Mouse (Mus musculus) myocyte (in vitro differentiated cells): ENCODE data around the gene Me3.

Experiments
- CEBPB ChIP-seq: IDR thresholded peaks from 2 replicates; pipeline ENCODE4 v1.6.1; 2011; ENCODE audit warnings: mild to moderate bottlenecking, moderate library complexity; ENCODE audit not compliant: poor library complexity, insufficient read depth, severe bottlenecking
- E2F4 ChIP-seq: IDR thresholded peaks from one replicate; pipeline ENCODE4 v1.6.1; 2011; ENCODE audit warnings: mild to moderate bottlenecking, control low read depth, moderate library complexity; ENCODE audit not compliant: insufficient read depth
- MAX ChIP-seq: IDR thresholded peaks from one replicate; pipeline ENCODE4 v1.6.1; 2011; ENCODE audit warnings: low read depth, mild to moderate bottlenecking, control low read depth
- MYOD1 ChIP-seq, 3 experiments: IDR thresholded peaks; one replicate each; pipeline ENCODE4 v1.6.1; 2011; ENCODE audit warnings: control low read depth in 2 of 3, low read depth in 2 of 3, mild to moderate bottlenecking in 2 of 3, moderate library complexity in 1 of 3; ENCODE audit not compliant: insufficient read length in 2 of 3, control insufficient read depth in 1 of 3
- MYOG ChIP-seq, 3 experiments: IDR thresholded peaks; one replicate each; pipeline ENCODE4 v1.6.1; 2011; ENCODE audit warnings: control low read depth in 2 of 3, low read depth in 2 of 3, mild to moderate bottlenecking in 2 of 3; ENCODE audit not compliant: insufficient read length in 2 of 3, control insufficient read depth in 1 of 3, insufficient read depth in 1 of 3
- POLR2A ChIP-seq: IDR thresholded peaks from one replicate; pipeline ENCODE4 v1.6.1; 2011; ENCODE audit warnings: low read depth, mild to moderate bottlenecking, control low read depth, moderate library complexity; ENCODE audit not compliant: insufficient read length
- POLR2AphosphoS2 ChIP-seq: IDR thresholded peaks from one replicate; pipeline ENCODE4 v1.6.1; 2011; ENCODE audit warnings: low read depth, control low read depth; ENCODE audit not compliant: insufficient read length
- REST ChIP-seq: IDR thresholded peaks from one replicate; pipeline ENCODE4 v1.6.1; 2011; ENCODE audit warnings: mild to moderate bottlenecking, control low read depth, moderate library complexity; ENCODE audit not compliant: insufficient read depth, insufficient read length
- SRF ChIP-seq: IDR thresholded peaks from one replicate; pipeline ENCODE4 v1.6.1; 2011; ENCODE audit warnings: low read depth; ENCODE audit not compliant: control insufficient read depth, insufficient read length
- TCF12 ChIP-seq: IDR thresholded peaks from one replicate; pipeline ENCODE4 v1.6.1; 2011; ENCODE audit warnings: mild to moderate bottlenecking, control low read depth; ENCODE audit not compliant: poor library complexity, insufficient read depth, severe bottlenecking
- TCF3 ChIP-seq: IDR thresholded peaks from one replicate; pipeline ENCODE4 v1.6.1; 2011; ENCODE audit warnings: low read depth, control low read depth; ENCODE audit not compliant: insufficient read length
- USF1 ChIP-seq: IDR thresholded peaks from one replicate; pipeline ENCODE4 v1.6.1; 2011; ENCODE audit warnings: low read depth, mild to moderate bottlenecking, control low read depth, moderate library complexity

- TF ChIP-seq POLR2AphosphoS2 (no peak), MYOG (IDR thresholded peaks at IDR 0.05; ENCODE audit: control insufficient read depth in 1 of 3, insufficient read depth in 1 of 3, insufficient read length in 2 of 3, low read depth in 2 of 3) (no peak), POLR2A (no peak), MAX (no peak), TCF3 (no peak), USF1 (no peak), TCF12 (no peak), E2F4 (no peak), REST (no peak), MYOD1 (IDR thresholded peaks at IDR 0.05; ENCODE audit: control insufficient read depth in 1 of 3, insufficient read length in 2 of 3, low read depth in 2 of 3) (no peak), CEBPB (no peak), SRF (no peak)
Measured at GRCm38 (mm10) chr7:89699668-89700350, 67.6 kb downstream of the Me3 start.
